Mouse (Mus musculus): ENCODE measurements around the gene Gm20538. TPM values are rescaled to one million over a fixed set of nuclear protein-coding genes. Genes with fewer than 3 reads are reported as not detected.

The Gm20538 gene
- polyA plus RNA-seq, 1 experiment, result not detected

- no peak overlapping the region for H3K27ac ChIP-seq (ENCODE audit: insufficient read depth, low read length)
- H3K4me3 ChIP-seq (ENCODE audit: insufficient read depth, low read length), result no peak overlapping the region
- H3K4me1 ChIP-seq (ENCODE audit: control insufficient read depth, insufficient read depth, low read length), result no peaks in the 10 kb centered on the region
- no peak for TF ChIP-seq CTCF (IDR thresholded peaks at IDR 0.05; ENCODE audit: extremely low read depth, insufficient read depth, low read length)
- no peak for TF ChIP-seq POLR2A (IDR thresholded peaks at IDR 0.05; ENCODE audit: extremely low read depth, insufficient read depth, low read length)
These were observed 38.6 kb downstream of the Gm20538 start for GRCm38 (mm10) chr19:44513921-44514482.

GRCm38 (mm10) chr19:44513054-44513833 lies 39.4 kb downstream of the Gm20538 start:
- H3K27ac ChIP-seq (ENCODE audit: insufficient read depth, low read length), result no peak overlapping the region
- TF ChIP-seq POLR2A (IDR thresholded peaks at IDR 0.05; ENCODE audit: extremely low read depth, insufficient read depth, low read length) (no peak), CTCF (IDR thresholded peaks at IDR 0.05; ENCODE audit: extremely low read depth, insufficient read depth, low read length) (no peak)
- H3K4me3 ChIP-seq (ENCODE audit: insufficient read depth, low read length), result no peak overlapping the region
- H3K4me1 ChIP-seq (ENCODE audit: control insufficient read depth, insufficient read depth, low read length), result no peaks in the 10 kb centered on the region

GRCm38 (mm10) chr19:44512601-44513000 lies 40.0 kb downstream of the Gm20538 start:
- Histone ChIP-seq H3K4me1 (ENCODE audit: control insufficient read depth, insufficient read depth, low read length) (no peaks in the 10 kb centered on the region), H3K27ac (ENCODE audit: insufficient read depth, low read length) (no peak overlapping the region), H3K4me3 (ENCODE audit: insufficient read depth, low read length) (no peak overlapping the region)
- TF ChIP-seq CTCF (IDR thresholded peaks at IDR 0.05; ENCODE audit: extremely low read depth, insufficient read depth, low read length) (no peak), POLR2A (IDR thresholded peaks at IDR 0.05; ENCODE audit: extremely low read depth, insufficient read depth, low read length) (no peak)

- Histone ChIP-seq H3K4me3 (ENCODE audit: insufficient read depth, low read length) (peak overlapping the region; percentile 19; the same call in 1 of the 2 replicates), H3K4me1 (ENCODE audit: control insufficient read depth, insufficient read depth, low read length) (no peaks in the 10 kb centered on the region), H3K27ac (ENCODE audit: insufficient read depth, low read length) (no peak overlapping the region)
- TF ChIP-seq POLR2A (IDR thresholded peaks at IDR 0.05; ENCODE audit: extremely low read depth, insufficient read depth, low read length) (no peak), CTCF (IDR thresholded peaks at IDR 0.05; ENCODE audit: extremely low read depth, insufficient read depth, low read length) (no peak)
These were observed 41.0 kb downstream of the Gm20538 start for GRCm38 (mm10) chr19:44511451-44512231.

- H3K4me3 ChIP-seq (ENCODE audit: insufficient read depth, low read length), result no peak overlapping the region
- no peaks in the 10 kb centered on the region for H3K4me1 ChIP-seq (ENCODE audit: control insufficient read depth, insufficient read depth, low read length)
- H3K27ac ChIP-seq (ENCODE audit: insufficient read depth, low read length), result no peak overlapping the region
- no peak for TF ChIP-seq CTCF (IDR thresholded peaks at IDR 0.05; ENCODE audit: extremely low read depth, insufficient read depth, low read length)
- TF ChIP-seq POLR2A (IDR thresholded peaks at IDR 0.05; ENCODE audit: extremely low read depth, insufficient read depth, low read length), result no peak
These were observed 42.0 kb downstream of the Gm20538 start for GRCm38 (mm10) chr19:44510534-44511175.

GRCm38 (mm10) chr19:44502741-44503140 lies 49.9 kb downstream of the Gm20538 start:
- TF ChIP-seq POLR2A (IDR thresholded peaks at IDR 0.05; ENCODE audit: extremely low read depth, insufficient read depth, low read length) (no peak), CTCF (IDR thresholded peaks at IDR 0.05; ENCODE audit: extremely low read depth, insufficient read depth, low read length) (no peak)
- Histone ChIP-seq H3K4me1 (ENCODE audit: control insufficient read depth, insufficient read depth, low read length) (no peaks in the 10 kb centered on the region), H3K27ac (ENCODE audit: insufficient read depth, low read length) (no peak overlapping the region), H3K4me3 (ENCODE audit: insufficient read depth, low read length) (no peak overlapping the region)

- Histone ChIP-seq H3K27ac (ENCODE audit: insufficient read depth, low read length) (no peak overlapping the region), H3K4me3 (ENCODE audit: insufficient read depth, low read length) (no peak overlapping the region), H3K4me1 (ENCODE audit: control insufficient read depth, insufficient read depth, low read length) (no peaks in the 10 kb centered on the region)
- TF ChIP-seq CTCF (IDR thresholded peaks at IDR 0.05; ENCODE audit: extremely low read depth, insufficient read depth, low read length) (no peak), POLR2A (IDR thresholded peaks at IDR 0.05; ENCODE audit: extremely low read depth, insufficient read depth, low read length) (no peak)
These were observed 50.7 kb downstream of the Gm20538 start for GRCm38 (mm10) chr19:44501925-44502324.

GRCm38 (mm10) chr19:44500240-44500639 lies 52.4 kb downstream of the Gm20538 start:
- Histone ChIP-seq H3K4me3 (ENCODE audit: insufficient read depth, low read length) (no peak overlapping the region), H3K27ac (ENCODE audit: insufficient read depth, low read length) (no peak overlapping the region), H3K4me1 (ENCODE audit: control insufficient read depth, insufficient read depth, low read length) (no peaks in the 10 kb centered on the region)
- no peak for TF ChIP-seq CTCF (IDR thresholded peaks at IDR 0.05; ENCODE audit: extremely low read depth, insufficient read depth, low read length)
- no peak for TF ChIP-seq POLR2A (IDR thresholded peaks at IDR 0.05; ENCODE audit: extremely low read depth, insufficient read depth, low read length)

GRCm38 (mm10) chr19:44498936-44499335 lies 53.7 kb downstream of the Gm20538 start:
- TF ChIP-seq POLR2A (IDR thresholded peaks at IDR 0.05; ENCODE audit: extremely low read depth, insufficient read depth, low read length) (no peak), CTCF (IDR thresholded peaks at IDR 0.05; ENCODE audit: extremely low read depth, insufficient read depth, low read length) (no peak)
- no peaks in the 10 kb centered on the region for H3K4me1 ChIP-seq (ENCODE audit: control insufficient read depth, insufficient read depth, low read length)

More at GRCm38 (mm10) chr19:44498936-44499335, 53.7 kb downstream of the Gm20538 start:
- Histone ChIP-seq H3K27ac (ENCODE audit: insufficient read depth, low read length) (no peak overlapping the region), H3K4me3 (ENCODE audit: insufficient read depth, low read length) (no peak overlapping the region)
